27 mouse cellular contexts compared by ENCODE assay signal in genomic region chr3:56043091-56043490, GRCm38 (mm10).
"Had no signal": no experiment of that assay in that cellular context is flagged by ENCODE, and none has a peak within 500 bp of the region (broad histone marks: within the 10 kb centered on the region; RNA-seq: fewer than 3 reads in every experiment).

No protein-coding gene starts in this region.

- H3K4me3 ChIP-seq: heart, embryonic 10.5 days; heart, embryonic 12.5 days; hindbrain, embryonic 10.5 days; hindbrain, embryonic 12.5 days; intestine, embryonic 15.5 days; kidney, embryonic 15.5 days; limb, embryonic 13.5 days; limb, embryonic 15.5 days; liver, embryonic 12.5 days had no signal

- ATAC-seq: hindbrain, embryonic 16.5 days; inflammation-experienced regulatory T-cells, adult 6 months; intestine, embryonic 15.5 days; intestine, postnatal 0 days; liver, embryonic 12.5 days had no signal

- H3K9me3 ChIP-seq: heart, embryonic 10.5 days; heart, embryonic 12.5 days; hindbrain, embryonic 10.5 days; hindbrain, embryonic 12.5 days; intestine, embryonic 15.5 days; kidney, embryonic 15.5 days; limb, embryonic 13.5 days; limb, embryonic 15.5 days; liver, embryonic 12.5 days had no signal

- H3K4me1 ChIP-seq: heart, embryonic 10.5 days; heart, embryonic 12.5 days; hindbrain, embryonic 10.5 days; hindbrain, embryonic 12.5 days; intestine, embryonic 15.5 days; kidney, embryonic 15.5 days; limb, embryonic 13.5 days; limb, embryonic 15.5 days; liver, embryonic 12.5 days had no signal

- H3K9ac ChIP-seq: heart, embryonic 12.5 days; hindbrain, embryonic 12.5 days; hindbrain, embryonic 14.5 days; intestine, embryonic 15.5 days; kidney, embryonic 15.5 days; limb, embryonic 13.5 days; limb, embryonic 15.5 days; liver, embryonic 12.5 days; liver, embryonic 14.5 days had no signal

- DNase-seq: gastrocnemius, postnatal 14 days; gastrocnemius, postnatal 36 days; heart, adult 18-20 months; heart, postnatal 10 days; heart, postnatal 4 days; kidney, adult 2 months; kidney, adult 9 months; kidney, postnatal 14 days; kidney, postnatal 36 days; layer of hippocampus, adult 9-11 months; layer of hippocampus, postnatal 36 days; left cerebral cortex, postnatal 4 days had no signal

- H3K36me3 ChIP-seq: heart, embryonic 10.5 days; hindbrain, embryonic 12.5 days; intestine, embryonic 15.5 days; kidney, embryonic 15.5 days; limb, embryonic 15.5 days; liver, embryonic 12.5 days had no signal

- H3K27ac ChIP-seq: heart, embryonic 10.5 days; hindbrain, embryonic 10.5 days; hindbrain, embryonic 12.5 days; hindbrain, embryonic 14.5 days; intestine, embryonic 15.5 days; kidney, embryonic 15.5 days; kidney, postnatal 0 days; limb, embryonic 13.5 days; limb, embryonic 15.5 days; liver, embryonic 12.5 days; liver, embryonic 14.5 days had no signal

- H3K27me3 ChIP-seq: heart, embryonic 12.5 days; hindbrain, embryonic 12.5 days; intestine, embryonic 15.5 days; kidney, embryonic 15.5 days; limb, embryonic 13.5 days; limb, embryonic 15.5 days; liver, embryonic 12.5 days had no signal

- H3K4me2 ChIP-seq: heart, embryonic 12.5 days; hindbrain, embryonic 12.5 days; hindbrain, embryonic 14.5 days; intestine, embryonic 15.5 days; kidney, embryonic 15.5 days; limb, embryonic 13.5 days; limb, embryonic 15.5 days; liver, embryonic 12.5 days had no signal
